Mouse (Mus musculus) neural tube, embryonic 13.5 days (tissue): Measurements from ENCODE around the gene Eya2. TPM values are rescaled to one million over a fixed set of nuclear protein-coding genes. Genes with fewer than 3 reads are reported as not detected.
"Not testable (repeated sequence)": the region's sequence is repeated elsewhere in the genome, so short reads cannot be mapped to it uniquely, and the experiment has no call there.

ENCODE experiments used
- ATAC-seq: fragments of 200-750 bp; cut with Nextera tagmentation; 2 replicates; pipeline ENCODE4 v1.8.0; 2017; ENCODE audit warnings: low read depth, mild to moderate bottlenecking, moderate TSS enrichment, moderate library complexity
- H3K27ac ChIP-seq: fragments of 300-500 bp; sonication (generic); replicated peaks from 2 replicates; pipeline ENCODE4 v1.5.1; 2015; ENCODE audit warnings: moderate library complexity, mild to moderate bottlenecking, inconsistent platforms
- H3K27me3 ChIP-seq: fragments of 300-500 bp; sonication (generic); 2 replicates; pipeline ENCODE4 v1.6.1; 2015; ENCODE audit warnings: mild to moderate bottlenecking, inconsistent platforms
- H3K36me3 ChIP-seq: fragments of 300-500 bp; sonication (generic); 2 replicates; pipeline ENCODE4 v1.6.1; 2015; ENCODE audit warnings: mild to moderate bottlenecking, inconsistent platforms
- H3K4me1 ChIP-seq: fragments of 300-500 bp; sonication (generic); replicated peaks from 2 replicates; pipeline ENCODE4 v1.6.1; 2015; ENCODE audit warnings: inconsistent platforms
- H3K4me2 ChIP-seq: fragments of 300-500 bp; sonication (generic); 2 replicates; pipeline ENCODE4 v1.6.1; 2015; ENCODE audit warnings: inconsistent platforms, mild to moderate bottlenecking, moderate library complexity
- H3K4me3 ChIP-seq: fragments of 300-500 bp; sonication (generic); 2 replicates; pipeline ENCODE4 v1.5.1; 2015; ENCODE audit warnings: mild to moderate bottlenecking, inconsistent platforms
- H3K9ac ChIP-seq: fragments of 300-500 bp; sonication (generic); 2 replicates; pipeline ENCODE4 v1.6.1; 2015; ENCODE audit warnings: moderate library complexity, mild to moderate bottlenecking, inconsistent platforms
- H3K9me3 ChIP-seq: fragments of 300-500 bp; sonication (generic); 2 replicates; pipeline ENCODE4 v1.6.1; 2016; ENCODE audit warnings: inconsistent platforms
- WGBS: fragments of 180-500 bp; shearing (Covaris S2); methylation state at CpG from one replicate; pipeline ENCODE4 v1.1.7; 2015; 5-methylcytosine and 5-hydroxymethylcytosine counted together
- polyA plus RNA-seq: library from polyadenylated mRNA; unstranded; fragments of >200 nt; fragmentation: Nextera tagmentation; extraction: Ambion mirVana; gene quantifications from 2 replicates; pipeline ENCODE4 v1.2.1, GENCODE M21; 2015

The Eya2 gene
- 13.2 and 18.2 TPM in 2 replicates for polyA plus RNA-seq

- peak within 1 kb of the TSS; percentile 76 for H3K27ac ChIP-seq
- ATAC-seq: peak; percentile 83; the same call in 1 of the 2 replicates
Measured at GRCm38 (mm10) chr2:165594907-165595675, at the start of gene Eya2. Gene Eya2 (plus strand): TSS chr2:165595032.

GRCm38 (mm10) chr2:165545687-165546086, 49.1 kb upstream of the Eya2 start:
- WGBS: 93% methylated on average over 2 of the region's 2 CpGs

More at GRCm38 (mm10) chr2:165594907-165595675, at the start of gene Eya2:
- H3K9me3 ChIP-seq: no peaks in the 10 kb centered on the region
- H3K4me3 ChIP-seq: peak within 1 kb of the TSS; percentile 66
- H3K36me3 ChIP-seq: no peaks in the 10 kb centered on the region
- peaks cover 54% of the 10 kb centered on the region for H3K4me1 ChIP-seq
- H3K4me2 ChIP-seq: peak within 1 kb of the TSS; percentile 93
- WGBS: under 1% methylated on average over 83 of the region's 83 CpGs
- H3K9ac ChIP-seq: peak within 1 kb of the TSS; percentile 87
- peaks cover 12% of the 10 kb centered on the region; the same call in 1 of the 2 replicates for H3K27me3 ChIP-seq

GRCm38 (mm10) chr2:165546341-165546740, 48.5 kb upstream of the Eya2 start:
- Histone ChIP-seq H3K4me1 (peaks cover 20% of the 10 kb centered on the region), H3K9me3 (no peaks in the 10 kb centered on the region), H3K4me3 (no peak overlapping the region), H3K27ac (no peak overlapping the region), H3K9ac (no peak overlapping the region), H3K27me3 (no peaks in the 10 kb centered on the region; the same call in 1 of the 2 replicates), H3K4me2 (no peak overlapping the region), H3K36me3 (no peaks in the 10 kb centered on the region)
- WGBS: 56% methylated on average over 8 of the region's 8 CpGs
- no peak for ATAC-seq

More at GRCm38 (mm10) chr2:165545687-165546086, 49.1 kb upstream of the Eya2 start:
- H3K9ac ChIP-seq: no peak overlapping the region
- H3K9me3 ChIP-seq: no peaks in the 10 kb centered on the region
- H3K4me3 ChIP-seq: no peak overlapping the region
- H3K27ac ChIP-seq: no peak overlapping the region
- no peak for ATAC-seq
- no peak overlapping the region for H3K4me2 ChIP-seq
- H3K36me3 ChIP-seq: no peaks in the 10 kb centered on the region
- peaks cover 20% of the 10 kb centered on the region for H3K4me1 ChIP-seq
- no peaks in the 10 kb centered on the region; the same call in 1 of the 2 replicates for H3K27me3 ChIP-seq

GRCm38 (mm10) chr2:165547410-165547809, 47.4 kb upstream of the Eya2 start:
- H3K4me3 ChIP-seq: no peak overlapping the region
- no peaks in the 10 kb centered on the region for H3K9me3 ChIP-seq
- H3K36me3 ChIP-seq: no peaks in the 10 kb centered on the region
- peaks cover 20% of the 10 kb centered on the region for H3K4me1 ChIP-seq
- no peak overlapping the region for H3K4me2 ChIP-seq
- 64% methylated on average over 9 of the region's 9 CpGs for WGBS
- no peak overlapping the region for H3K9ac ChIP-seq
- ATAC-seq: no peak
- no peak overlapping the region for H3K27ac ChIP-seq
- no peaks in the 10 kb centered on the region; the same call in 1 of the 2 replicates for H3K27me3 ChIP-seq

GRCm38 (mm10) chr2:165548627-165549026, 46.2 kb upstream of the Eya2 start:
- H3K4me1 ChIP-seq: peaks cover 14% of the 10 kb centered on the region
- no peaks in the 10 kb centered on the region for H3K36me3 ChIP-seq
- no peak overlapping the region for H3K4me3 ChIP-seq
- no peaks in the 10 kb centered on the region for H3K9me3 ChIP-seq
- 42% methylated on average over 6 of the region's 6 CpGs for WGBS
- no peak overlapping the region for H3K27ac ChIP-seq
- no peaks in the 10 kb centered on the region for H3K27me3 ChIP-seq
- H3K4me2 ChIP-seq: no peak overlapping the region
- H3K9ac ChIP-seq: no peak overlapping the region
- ATAC-seq: no peak

DNA sequence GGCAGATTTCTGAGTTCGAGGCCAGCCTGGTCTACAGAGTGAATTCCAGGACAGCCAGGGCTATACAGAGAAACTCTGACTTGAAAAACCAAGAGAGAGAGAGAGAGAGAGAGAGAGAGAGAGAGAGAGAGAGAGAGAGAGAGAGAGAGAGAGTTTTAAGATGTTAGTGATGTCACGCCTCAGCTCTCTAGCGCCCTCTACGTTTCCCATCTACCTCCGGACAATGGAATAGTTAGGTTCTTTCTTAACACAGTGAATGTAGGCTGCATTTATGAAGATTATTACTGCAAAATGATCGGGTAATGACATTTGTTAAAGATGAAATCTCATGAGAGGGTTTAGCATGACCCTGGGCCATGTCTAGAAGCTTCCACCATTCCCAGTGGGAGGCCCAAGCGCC, 44.4 kb upstream of the Eya2 start:
- H3K4me3 ChIP-seq, H3K27me3 ChIP-seq, H3K4me2 ChIP-seq, H3K27ac ChIP-seq, H3K9ac ChIP-seq, ATAC-seq, H3K9me3 ChIP-seq, H3K36me3 ChIP-seq: not testable (repeated sequence)
- peaks cover 14% of the 10 kb centered on the region for H3K4me1 ChIP-seq
- 79% methylated on average over 7 of the region's 7 CpGs for WGBS

GRCm38 (mm10) chr2:165554066-165554465, 40.8 kb upstream of the Eya2 start:
- WGBS: 73% methylated on average over 9 of the region's 9 CpGs
- ATAC-seq: no peak
- no peak overlapping the region for H3K4me2 ChIP-seq
- peaks cover 15% of the 10 kb centered on the region for H3K27me3 ChIP-seq
- no peaks in the 10 kb centered on the region for H3K9me3 ChIP-seq
- no peak overlapping the region for H3K9ac ChIP-seq
- no peaks in the 10 kb centered on the region for H3K36me3 ChIP-seq
- H3K4me3 ChIP-seq: no peak overlapping the region
- H3K4me1 ChIP-seq: no peaks in the 10 kb centered on the region; the same call in none of the 2 replicates
- no peak overlapping the region for H3K27ac ChIP-seq

DNA sequence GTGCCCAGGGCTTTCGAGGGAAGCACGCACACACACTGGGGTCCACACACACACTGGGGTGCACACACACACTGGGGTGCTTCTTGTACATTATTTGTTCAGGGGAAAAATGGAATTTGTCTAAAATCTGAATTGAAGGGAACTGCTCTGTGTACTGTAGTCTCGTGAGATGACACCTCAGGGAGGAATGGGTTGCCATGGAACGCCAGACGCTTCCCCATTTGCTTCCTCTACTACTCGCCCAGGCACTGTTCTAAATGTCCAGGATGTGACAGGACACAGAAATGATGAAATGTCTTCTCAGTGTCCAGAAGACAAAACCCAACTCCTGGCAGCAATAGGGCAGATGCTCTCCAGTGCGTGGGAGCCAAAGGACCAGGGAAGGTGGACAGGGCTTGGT, 37.6 kb upstream of the Eya2 start:
- ATAC-seq: no peak
- no peak overlapping the region for H3K27ac ChIP-seq

GRCm38 (mm10) chr2:165558916-165559315, 35.9 kb upstream of the Eya2 start:
- H3K27ac ChIP-seq: no peak overlapping the region
- H3K27me3 ChIP-seq: peaks cover 18% of the 10 kb centered on the region
- H3K4me2 ChIP-seq: no peak overlapping the region
- H3K9ac ChIP-seq: no peak overlapping the region
- H3K4me1 ChIP-seq: peaks cover 14% of the 10 kb centered on the region
- WGBS: 31% methylated on average over 11 of the region's 11 CpGs
- no peaks in the 10 kb centered on the region for H3K36me3 ChIP-seq
- H3K9me3 ChIP-seq: no peaks in the 10 kb centered on the region
- H3K4me3 ChIP-seq: no peak overlapping the region
- no peak for ATAC-seq

More for the DNA sequence above, 37.6 kb upstream of the Eya2 start:
- Histone ChIP-seq H3K9me3 (no peaks in the 10 kb centered on the region), H3K4me3 (no peak overlapping the region), H3K36me3 (no peaks in the 10 kb centered on the region), H3K4me2 (no peak overlapping the region), H3K27me3 (peaks cover 18% of the 10 kb centered on the region), H3K9ac (no peak overlapping the region), H3K4me1 (peaks cover 4% of the 10 kb centered on the region)
- WGBS: 84% methylated on average over 7 of the region's 7 CpGs

DNA sequence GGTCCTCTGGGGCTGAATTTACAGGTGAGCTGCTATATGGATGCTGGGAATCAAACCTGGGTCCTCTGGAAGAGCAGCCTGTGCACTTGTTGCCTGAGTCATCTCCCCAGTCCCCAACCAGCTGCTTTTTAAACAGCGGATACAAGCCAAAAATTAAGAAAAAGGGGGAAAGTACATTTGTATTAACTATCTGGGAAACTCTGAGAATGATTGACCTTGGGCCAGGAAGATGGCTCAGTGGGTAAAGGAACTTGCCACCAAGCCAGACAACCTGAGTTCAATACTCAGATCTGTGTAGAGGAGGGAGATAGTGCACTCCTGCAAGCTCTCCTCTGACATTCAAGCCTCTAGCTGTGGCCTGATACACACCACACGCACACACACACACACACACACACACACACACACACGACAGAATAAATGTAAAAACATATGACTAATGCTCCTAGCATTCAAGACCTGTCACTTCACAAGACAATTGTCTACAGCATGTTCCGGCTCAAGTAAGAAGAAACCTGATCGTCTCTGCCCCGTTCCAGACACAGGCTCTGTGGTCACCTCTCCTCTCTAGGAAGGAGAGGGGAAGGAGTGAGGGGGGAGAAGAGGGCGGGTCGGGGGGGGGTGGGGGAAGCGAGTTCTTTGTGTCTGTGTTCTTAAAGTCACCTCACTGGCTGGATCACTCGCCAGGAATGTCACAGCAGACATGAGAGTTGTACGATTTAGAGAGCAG, 35.2 kb upstream of the Eya2 start:
- Histone ChIP-seq H3K9me3 (no peaks in the 10 kb centered on the region), H3K4me2 (no peak overlapping the region), H3K27ac (no peak overlapping the region), H3K27me3 (peaks cover 13% of the 10 kb centered on the region), H3K36me3 (no peaks in the 10 kb centered on the region), H3K4me1 (peaks cover 22% of the 10 kb centered on the region), H3K4me3 (no peak overlapping the region), H3K9ac (no peak overlapping the region)
- no peak for ATAC-seq
- 30% methylated on average over 11 of the region's 11 CpGs for WGBS

DNA sequence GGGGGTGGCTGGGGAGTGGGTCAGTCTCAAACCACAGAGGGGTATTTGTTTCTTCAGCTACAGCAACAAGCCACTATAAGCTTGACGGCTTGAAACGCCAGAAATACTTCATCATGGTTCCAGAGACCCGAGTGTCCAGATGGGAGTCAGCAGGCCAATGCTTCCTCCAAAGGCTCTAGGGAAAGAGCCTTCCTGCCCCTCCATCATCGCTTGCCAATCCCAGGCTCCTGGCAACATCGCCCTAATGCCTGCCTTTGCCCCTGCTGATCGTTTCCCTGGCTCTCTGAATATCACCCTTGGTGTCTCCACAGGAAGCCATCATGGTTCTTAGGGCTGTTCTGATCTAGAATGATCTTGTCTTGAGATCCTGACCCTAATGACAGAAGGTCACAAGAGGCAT, 33.0 kb upstream of the Eya2 start:
- 55% methylated on average over 6 of the region's 6 CpGs for WGBS
- no peaks in the 10 kb centered on the region for H3K36me3 ChIP-seq
- H3K4me1 ChIP-seq: peaks cover 26% of the 10 kb centered on the region
- H3K27me3 ChIP-seq: peaks cover 10% of the 10 kb centered on the region
- H3K27ac ChIP-seq: no peak overlapping the region
- no peak for ATAC-seq
- no peak overlapping the region for H3K4me2 ChIP-seq
- no peak overlapping the region for H3K9ac ChIP-seq
- no peaks in the 10 kb centered on the region for H3K9me3 ChIP-seq
- no peak overlapping the region for H3K4me3 ChIP-seq
